Mouse (Mus musculus) ES-E14 (cell line): ENCODE results near the gene Ckb. TPM values are rescaled to one million over a fixed set of nuclear protein-coding genes. Genes with fewer than 3 reads are reported as not detected.
"Not testable (repeated sequence)": the region's sequence is repeated elsewhere in the genome, so short reads cannot be mapped to it uniquely, and the experiment has no call there.

Experiments used
- DNase-seq: peaks from one replicate; pipeline ENCODE4 v3.0.0-alpha.2; 2013; ENCODE audit warnings: low read depth, low spot score
- H3K27ac ChIP-seq: 2 replicates; pipeline ENCODE4 v1.5.1; 2012; ENCODE audit warnings: low read depth, mild to moderate bottlenecking, low read length, moderate library complexity, mixed read lengths; ENCODE audit not compliant: poor library complexity, insufficient read depth, severe bottlenecking
- H3K36me3 ChIP-seq: 2 replicates; pipeline ENCODE4 v1.6.1; 2012; ENCODE audit warnings: mild to moderate bottlenecking, low read length, moderate library complexity, mixed read lengths; ENCODE audit not compliant: control insufficient read depth, poor library complexity, insufficient read depth, severe bottlenecking
- H3K4me1 ChIP-seq, 2 experiments: fragments of 150-350 bp in 1 of 2; sonication (generic) in 1 of 2; 2 replicates each; pipeline ENCODE4 v1.6.1; 2012; ENCODE audit warnings: low read length in 2 of 2, mild to moderate bottlenecking in 1 of 2, mixed read lengths in 1 of 2; ENCODE audit not compliant: control insufficient read depth in 2 of 2, insufficient read depth in 2 of 2, poor library complexity in 1 of 2
- H3K4me3 ChIP-seq, 2 experiments: fragments of 150-350 bp in 1 of 2; sonication (generic) in 1 of 2; 2 replicates each; pipeline ENCODE4 v1.5.1; 2012; ENCODE audit warnings: low read length in 2 of 2, low read depth in 1 of 2, mild to moderate bottlenecking in 1 of 2, mixed read lengths in 1 of 2; ENCODE audit not compliant: insufficient read depth in 1 of 2, poor library complexity in 1 of 2, severe bottlenecking in 1 of 2
- H3K9ac ChIP-seq: 2 replicates; pipeline ENCODE4 v1.6.1; 2012; ENCODE audit warnings: low read depth, mild to moderate bottlenecking, low read length, mixed read lengths; ENCODE audit not compliant: poor library complexity, insufficient read depth, severe bottlenecking
- H3K9me3 ChIP-seq: fragments of 150-350 bp; sonication (generic); 2 replicates; pipeline ENCODE4 v1.6.1; 2012; ENCODE audit warnings: low read depth, mild to moderate bottlenecking, low read length; ENCODE audit not compliant: control insufficient read depth, insufficient read depth
- CHD2 ChIP-seq: IDR thresholded peaks from 2 replicates; pipeline ENCODE4 v1.6.1; 2014; ENCODE audit warnings: mild to moderate bottlenecking, low read depth, low read length, inconsistent platforms
- HCFC1 ChIP-seq: IDR thresholded peaks from 2 replicates; pipeline ENCODE4 v1.6.1; 2012; ENCODE audit warnings: low read length, inconsistent platforms, borderline replicate concordance; ENCODE audit not compliant: insufficient read depth
- MAFK ChIP-seq: IDR thresholded peaks from 2 replicates; pipeline ENCODE4 v1.6.1; 2014; ENCODE audit warnings: mild to moderate bottlenecking, low read depth, low read length, inconsistent platforms; ENCODE audit not compliant: insufficient read depth
- ZC3H11A ChIP-seq: IDR thresholded peaks from 2 replicates; pipeline ENCODE4 v1.6.1; 2012; ENCODE audit warnings: low read depth, mild to moderate bottlenecking, inconsistent platforms, low read length, borderline replicate concordance
- ZNF384 ChIP-seq: IDR thresholded peaks from 2 replicates; pipeline ENCODE4 v1.6.1; 2012; ENCODE audit warnings: low read depth, low read length, inconsistent platforms
- in situ Hi-C, 2 experiments: fragments of 600-800 bp; cut with MboI; formaldehyde crosslinking; loops; one replicate each; pipeline ENCODE4 v1.15.1; 2025; ENCODE audit warnings: low sequenced_read_pairs in 2 of 2, inconsistent platforms in 1 of 2; ENCODE audit not compliant: unreplicated experiment in 2 of 2
- total RNA-seq: library from RNA; depleted of rRNA; stranded (reverse); fragments of 300-350 nt; gene quantifications from 2 replicates; pipeline ENCODE4 v1.2.3, GENCODE M21; 2012

Gene Ckb
- total RNA-seq, 1 experiment = 353 TPM

GRCm38 (mm10) chr12:111666380-111666779 is 5.8 kb downstream of the Ckb start:
- Histone ChIP-seq H3K27ac (no peak overlapping the region), H3K36me3 (peaks cover 25% of the 10 kb centered on the region), H3K9me3 (no peaks in the 10 kb centered on the region), H3K4me1 (peaks cover 5 to 16% of the 10 kb centered on the region in 2 experiments; a peak in 3 of 4 replicates), H3K4me3 (no peak overlapping the region), H3K9ac (no peak overlapping the region)
- no peak for TF ChIP-seq CHD2
- TF ChIP-seq ZC3H11A = no peak
- no peak for TF ChIP-seq MAFK
- DNase-seq = no peak
- in situ Hi-C loops = no loop called here

DNA sequence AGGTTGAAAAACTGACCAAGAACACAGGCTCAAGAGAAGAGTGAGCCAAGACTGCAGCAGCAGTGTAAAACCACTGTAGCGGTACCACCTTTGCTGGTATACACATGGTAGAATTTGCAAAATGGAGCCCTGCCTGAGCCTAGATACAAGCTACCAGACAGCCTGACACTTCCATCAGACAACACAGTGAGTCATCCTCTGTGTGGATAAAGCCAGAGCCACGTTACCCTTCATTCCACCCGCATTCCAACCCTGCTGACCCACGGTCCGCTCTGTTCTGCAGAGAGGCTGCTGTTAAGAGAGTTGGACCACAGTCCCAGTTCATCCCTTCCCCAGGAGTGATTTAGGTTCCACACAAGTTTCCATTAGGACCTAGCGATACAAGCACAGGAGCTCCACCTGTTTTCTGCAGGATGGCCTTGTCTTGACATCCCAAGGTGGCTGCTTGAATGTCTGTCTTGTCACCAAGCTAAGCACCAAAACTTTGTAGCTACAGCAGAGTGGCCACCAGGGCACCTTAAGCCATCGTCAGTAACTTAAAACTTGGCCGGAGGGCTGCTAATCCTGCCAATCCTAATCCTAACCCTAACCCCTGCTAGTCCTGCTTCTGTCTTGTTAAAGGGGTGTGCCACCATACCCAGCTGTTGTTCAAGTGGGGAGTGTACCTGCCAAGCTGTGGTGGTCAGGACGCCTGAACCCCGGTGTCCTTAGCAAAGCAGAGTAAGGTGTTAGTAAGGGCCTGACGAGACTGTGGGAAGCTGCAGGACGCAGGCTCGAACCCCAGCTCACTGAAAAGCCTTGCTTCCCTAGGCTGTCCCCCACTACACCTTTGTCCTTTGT is 6.9 kb downstream of the Ckb start:
- in situ Hi-C loops = no loop called here
- H3K4me3 ChIP-seq = no peak overlapping the region
- TF ChIP-seq ZC3H11A (no peak), CHD2 (no peak), HCFC1 (no peak), MAFK (no peak), ZNF384 (no peak)
- H3K36me3 ChIP-seq = peaks cover 14% of the 10 kb centered on the region
- no peak for DNase-seq
- H3K4me1 ChIP-seq = peaks cover 8 to 22% of the 10 kb centered on the region in 2 experiments
- H3K27ac ChIP-seq = no peak overlapping the region
- no peaks in the 10 kb centered on the region for H3K9me3 ChIP-seq
- H3K9ac ChIP-seq = no peak overlapping the region

DNA sequence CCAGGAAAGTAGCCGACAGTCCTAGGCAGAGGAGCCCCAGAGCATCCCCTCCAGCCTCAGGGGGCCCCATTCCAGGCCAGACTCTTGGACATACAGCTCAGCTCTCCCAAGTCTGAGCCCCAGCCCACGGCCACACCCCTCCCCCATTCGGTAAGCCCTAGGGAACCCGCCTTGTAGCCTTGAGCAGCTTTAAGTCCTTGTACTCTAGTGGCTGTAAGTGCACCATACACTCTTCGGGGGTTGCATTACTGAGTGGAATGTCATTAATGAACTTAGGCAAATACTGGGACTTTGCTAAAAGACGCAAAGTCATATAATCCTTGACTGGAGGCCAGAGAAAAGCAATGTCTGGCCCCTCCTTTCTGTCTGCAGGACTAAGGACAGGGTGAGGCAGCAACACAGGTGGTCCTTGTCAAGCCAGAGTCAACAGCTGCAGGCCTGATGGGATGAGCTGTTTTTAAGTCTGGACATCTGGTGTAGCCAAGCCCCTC is 7.9 kb downstream of the Ckb start:
- no peak for DNase-seq
- in situ Hi-C loops = no loop called here
- Histone ChIP-seq H3K9me3 (no peaks in the 10 kb centered on the region), H3K9ac (peak overlapping the region; percentile 45; the same call in 1 of the 2 replicates), H3K4me3 (peak overlapping the region; percentile 15 to 26; a peak in 3 of 4 replicates), H3K27ac (peak overlapping the region; percentile 64; the same call in 1 of the 2 replicates), H3K36me3 (peaks cover 3% of the 10 kb centered on the region; the same call in 1 of the 2 replicates), H3K4me1 (peaks cover 8 to 20% of the 10 kb centered on the region in 2 experiments)
- no peak for TF ChIP-seq ZNF384
- TF ChIP-seq ZC3H11A = no peak
- no peak for TF ChIP-seq MAFK
- TF ChIP-seq HCFC1 = no peak
- no peak for TF ChIP-seq CHD2

- peak overlapping the region; percentile 15 to 26; a peak in 3 of 4 replicates for H3K4me3 ChIP-seq
- H3K4me1 ChIP-seq = peaks cover 8 to 15% of the 10 kb centered on the region in 2 experiments
- H3K9me3 ChIP-seq = no peaks in the 10 kb centered on the region
- DNase-seq = no peak
- in situ Hi-C loops = no loop called here
- peak overlapping the region; percentile 64 for H3K27ac ChIP-seq
- H3K9ac ChIP-seq = peak overlapping the region; percentile 45; the same call in 1 of the 2 replicates
- H3K36me3 ChIP-seq = no peaks in the 10 kb centered on the region
- TF ChIP-seq ZNF384 (0 out of 2 replicates have a peak, but pooled peaks have one; percentile 52), HCFC1 (no peak), ZC3H11A (no peak)
These were observed 8.7 kb downstream of the Ckb start for GRCm38 (mm10) chr12:111663228-111664143.

DNA sequence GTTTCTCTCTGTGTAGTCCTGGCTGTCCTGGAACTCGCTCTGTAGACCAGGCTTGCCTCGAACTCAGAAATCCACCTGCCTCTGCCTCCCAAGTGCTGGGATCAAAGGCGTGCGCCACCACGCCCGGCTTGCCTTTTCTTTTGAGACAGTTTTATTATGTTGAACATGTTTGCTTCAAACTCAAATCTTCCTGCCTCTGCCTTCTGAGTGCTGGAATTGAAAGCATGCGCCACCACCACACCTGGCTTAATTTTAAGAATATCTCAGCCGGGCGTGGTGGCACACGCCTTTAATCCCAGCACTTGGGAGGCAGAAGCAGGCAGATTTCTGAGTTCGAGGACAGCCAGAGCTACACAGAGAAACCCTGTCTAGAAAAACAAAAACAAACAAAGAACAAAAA is 10.6 kb downstream of the Ckb start:
- H3K9ac ChIP-seq, H3K27ac ChIP-seq, H3K9me3 ChIP-seq, H3K4me3 ChIP-seq, in situ Hi-C loops, H3K36me3 ChIP-seq, DNase-seq: not testable (repeated sequence)
- H3K4me1 ChIP-seq = peaks cover 8 to 14% of the 10 kb centered on the region in 2 experiments
